Mouse (Mus musculus): ENCODE measurements around the gene Ccdc3.

Ccdc3 gene

DNA sequence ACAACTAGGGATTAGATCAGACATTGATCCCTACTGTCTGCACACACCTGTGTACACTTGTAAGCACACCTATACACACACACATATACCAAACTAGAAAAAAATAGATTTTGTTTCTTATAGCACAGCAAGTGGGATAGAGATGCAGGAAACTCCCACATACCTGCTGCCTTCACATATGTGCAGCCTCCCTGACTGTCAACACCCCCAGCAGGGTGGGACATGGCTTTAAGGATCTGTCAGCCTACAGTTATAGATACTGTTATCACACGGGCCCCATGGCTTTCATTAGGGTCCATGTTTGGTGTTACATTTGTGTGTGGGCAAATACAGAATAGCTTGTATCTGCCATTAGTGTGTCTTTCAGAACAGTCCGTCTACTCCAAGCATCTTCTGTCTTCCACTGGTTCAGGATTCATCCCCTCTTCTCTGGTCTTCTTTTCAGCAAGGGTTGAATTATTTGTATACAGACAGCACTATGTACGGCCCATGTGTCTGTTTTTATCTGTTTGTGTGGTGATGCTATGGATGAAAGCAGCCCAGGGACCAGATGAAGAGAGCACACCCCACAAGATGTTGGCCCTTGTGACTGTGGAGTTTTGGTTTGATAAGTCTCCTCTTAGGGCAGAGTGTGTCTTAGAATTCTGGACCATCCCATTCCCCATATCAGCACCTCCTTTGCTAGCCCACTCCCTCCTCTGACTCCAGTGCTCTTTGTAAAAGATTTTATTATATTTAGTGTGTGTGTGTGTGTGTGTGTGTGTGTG lies 24.5 kb downstream of the Ccdc3 start:
- DNase-seq, result no peak

DNA sequence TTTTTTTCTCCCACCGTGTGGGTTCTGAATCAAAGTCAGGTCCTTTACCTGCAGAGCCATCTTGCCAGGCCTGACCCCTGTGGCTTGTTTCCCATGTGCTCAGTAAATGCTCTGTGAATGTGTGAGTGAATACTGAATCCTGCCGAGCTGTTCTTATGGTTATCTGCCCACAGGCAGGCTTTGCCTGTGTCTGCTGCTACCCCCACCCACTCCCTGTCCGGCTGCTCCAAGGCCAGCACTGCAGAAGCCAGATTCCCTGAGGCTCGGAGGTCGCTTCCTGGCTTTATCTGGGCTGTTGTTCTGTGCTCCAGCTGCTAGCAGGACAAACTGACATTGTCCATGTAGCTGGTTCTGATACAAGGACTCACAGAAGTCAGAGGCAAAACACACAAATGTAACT lies 25.2 kb downstream of the Ccdc3 start:
- DNase-seq, result no peak

DNA sequence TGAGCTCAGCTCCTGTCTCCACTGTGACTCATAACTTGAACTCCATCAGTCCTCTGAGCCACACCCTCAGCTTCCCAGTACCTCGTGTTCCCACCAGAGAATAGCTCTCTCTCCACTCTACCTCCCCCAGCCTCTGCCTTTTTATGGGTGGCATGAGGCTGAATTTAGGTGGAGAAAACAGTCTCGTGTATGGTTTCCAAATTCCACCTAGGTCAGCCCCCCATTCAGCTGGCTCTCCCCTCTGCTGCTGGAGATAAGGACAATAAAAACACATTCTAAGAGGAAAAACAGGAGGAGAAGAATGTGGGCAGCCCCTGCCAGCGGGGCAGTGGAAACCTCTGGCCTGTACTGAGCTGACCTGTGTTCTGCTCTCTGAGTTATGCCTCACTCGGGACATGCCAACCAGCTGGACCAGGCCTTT lies 28.4 kb downstream of the Ccdc3 start:
- no peak for DNase-seq

DNA sequence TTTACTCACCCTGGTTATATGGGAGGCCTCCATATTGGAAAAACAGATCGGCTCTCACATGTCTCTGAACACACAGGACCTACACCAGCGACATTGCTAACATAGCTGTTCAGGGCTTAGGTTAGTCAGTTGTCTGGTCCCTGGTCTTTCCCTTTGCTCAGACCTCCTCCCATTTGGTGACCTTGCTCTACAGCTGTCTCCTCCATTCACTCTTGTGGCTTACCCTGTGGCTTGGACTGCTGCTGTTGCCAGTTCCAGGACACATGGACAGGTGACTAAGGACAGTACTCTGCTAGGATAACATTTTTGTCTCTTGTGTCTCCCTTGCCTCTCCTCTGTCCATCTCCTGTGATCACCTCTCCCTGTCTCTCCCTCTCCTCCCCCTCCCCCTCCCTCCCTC lies 29.2 kb downstream of the Ccdc3 start:
- no peak for DNase-seq

DNA sequence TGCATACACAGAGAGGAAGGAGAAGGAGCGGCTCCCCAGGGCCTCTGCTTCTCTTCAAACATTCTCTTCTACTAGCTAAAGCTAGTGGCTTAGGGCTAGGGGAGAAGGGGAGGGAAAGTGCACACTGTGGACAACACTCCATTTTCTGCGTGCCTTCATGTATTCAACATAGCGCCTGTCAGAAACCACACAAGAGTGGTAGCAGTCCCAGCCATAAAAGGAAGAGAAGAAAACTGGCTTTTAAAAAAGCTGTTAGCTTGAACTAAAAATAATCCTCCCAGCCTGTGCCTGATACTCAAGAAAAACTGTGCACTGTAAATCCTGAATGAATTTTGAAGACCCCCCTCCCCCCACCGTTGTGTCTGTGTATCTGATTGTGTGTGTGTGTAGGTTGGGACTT lies 33.2 kb downstream of the Ccdc3 start:
- no peak for DNase-seq

DNA sequence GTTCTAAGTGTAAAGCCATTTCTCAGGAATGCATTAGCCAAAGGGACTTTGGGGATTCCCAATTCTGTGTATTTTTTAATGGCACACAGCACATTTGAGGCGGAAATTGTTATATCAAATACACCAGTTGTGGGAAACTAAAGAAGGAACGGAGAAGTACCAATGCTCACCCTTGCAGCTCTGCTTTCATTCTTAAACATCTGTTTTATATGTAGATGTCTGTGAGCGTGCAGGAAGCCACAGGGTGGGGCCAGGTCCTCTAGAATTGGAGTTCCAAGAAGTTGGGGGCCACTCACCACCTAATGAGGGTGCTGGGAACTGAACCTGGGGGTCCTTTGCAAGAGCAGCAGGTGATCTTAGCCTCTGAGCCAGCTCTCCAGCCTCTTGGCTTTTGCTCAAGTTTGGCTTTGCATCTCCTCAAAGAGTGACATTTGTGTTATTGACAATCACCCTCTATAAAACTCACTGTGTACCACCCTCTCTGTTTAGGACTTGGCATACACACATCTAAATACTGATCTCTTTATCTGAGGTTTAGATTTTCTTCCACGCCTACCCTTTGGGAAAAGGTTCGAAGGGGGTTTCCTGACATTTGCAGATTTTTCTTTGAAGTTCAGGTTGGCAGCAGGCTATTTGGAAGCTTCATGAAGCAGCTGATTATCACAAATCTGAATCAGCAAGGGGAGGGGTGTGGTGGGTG lies 33.9 kb downstream of the Ccdc3 start:
- DNase-seq, result no peak

DNA sequence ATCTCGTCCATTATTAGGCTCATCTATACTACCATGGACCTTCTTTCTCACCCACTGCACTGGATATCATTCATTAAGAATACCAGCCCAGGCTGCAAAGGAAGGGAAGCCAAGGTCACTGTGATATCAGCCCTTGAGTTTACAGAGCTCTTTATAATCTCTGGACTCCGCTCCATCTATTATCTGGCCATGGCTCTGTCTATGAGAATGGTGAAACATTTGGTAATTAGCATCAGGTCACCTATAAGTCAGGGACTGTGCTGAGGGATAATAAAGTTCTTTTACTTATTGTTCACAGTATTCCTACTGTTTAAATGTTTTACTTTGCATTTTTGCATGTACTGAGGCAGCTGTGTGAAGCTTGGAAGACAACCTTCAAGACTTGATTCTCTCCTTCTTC lies 35.2 kb downstream of the Ccdc3 start:
- DNase-seq, result no peak

DNA sequence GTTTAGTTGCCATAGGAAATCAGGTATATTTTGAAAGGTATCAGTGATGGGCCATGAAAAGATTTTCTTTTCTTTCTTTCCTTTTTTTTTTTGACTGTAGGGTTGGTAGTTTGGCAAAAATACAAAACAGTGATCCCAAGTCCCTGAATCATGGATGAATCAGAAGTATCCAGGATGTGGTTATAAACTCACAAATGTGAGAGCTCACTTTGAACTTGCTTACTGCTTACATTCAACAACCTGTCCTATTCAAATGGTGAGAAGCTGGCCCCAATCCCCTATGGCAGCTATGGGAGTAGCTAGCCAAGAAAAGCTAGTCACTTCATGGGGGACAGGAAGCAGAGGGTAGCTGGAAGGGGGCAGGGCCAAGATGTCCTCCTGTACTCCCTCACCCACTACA lies 37.1 kb downstream of the Ccdc3 start:
- DNase-seq, result no peak

DNA sequence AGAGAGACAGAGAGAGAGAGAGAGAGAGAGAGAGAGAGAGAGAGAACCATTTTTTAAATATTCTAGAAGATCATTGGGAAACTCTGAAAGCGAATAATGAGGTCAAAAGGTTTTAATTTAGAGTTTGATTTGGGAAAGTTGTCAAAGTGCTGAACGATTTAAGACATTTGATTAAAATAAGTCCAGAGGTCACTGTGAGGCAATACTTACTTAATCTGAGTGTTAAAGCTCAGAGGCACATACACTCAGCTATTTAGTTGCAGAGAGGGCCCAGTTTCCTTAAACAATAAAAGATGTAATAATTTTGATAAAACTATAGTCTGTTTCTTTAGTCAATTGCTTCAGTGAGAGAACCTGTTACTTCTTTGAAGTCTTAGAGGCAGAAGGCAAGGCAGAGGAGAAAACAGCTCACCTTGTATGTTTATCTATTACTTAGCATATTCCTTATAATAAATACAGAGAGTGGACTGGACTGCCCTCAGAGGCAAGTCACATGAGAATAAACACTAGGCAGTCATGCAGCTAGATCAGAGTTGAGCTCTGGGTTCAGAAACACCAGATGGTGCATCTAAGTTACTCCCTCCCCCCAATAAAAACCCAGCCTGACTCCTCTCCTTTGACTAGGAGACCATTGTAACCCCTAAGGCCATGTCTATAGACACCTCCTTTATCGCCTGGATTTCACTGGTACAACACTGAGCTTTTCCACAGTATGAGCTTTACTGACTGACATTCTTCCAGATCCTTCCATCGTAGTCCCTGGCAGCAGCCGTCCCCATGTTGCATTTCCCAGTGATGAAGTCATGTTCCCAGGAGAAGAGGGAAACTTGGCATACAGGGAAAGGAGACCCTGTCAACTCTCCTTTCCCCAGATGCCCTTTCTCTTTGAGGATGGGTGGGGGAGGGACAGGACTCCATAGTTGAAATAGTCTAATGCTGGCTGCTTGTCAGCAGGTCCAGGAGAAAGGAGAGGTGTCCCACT lies 44.2 kb downstream of the Ccdc3 start:
- DNase-seq, result no peak

DNA sequence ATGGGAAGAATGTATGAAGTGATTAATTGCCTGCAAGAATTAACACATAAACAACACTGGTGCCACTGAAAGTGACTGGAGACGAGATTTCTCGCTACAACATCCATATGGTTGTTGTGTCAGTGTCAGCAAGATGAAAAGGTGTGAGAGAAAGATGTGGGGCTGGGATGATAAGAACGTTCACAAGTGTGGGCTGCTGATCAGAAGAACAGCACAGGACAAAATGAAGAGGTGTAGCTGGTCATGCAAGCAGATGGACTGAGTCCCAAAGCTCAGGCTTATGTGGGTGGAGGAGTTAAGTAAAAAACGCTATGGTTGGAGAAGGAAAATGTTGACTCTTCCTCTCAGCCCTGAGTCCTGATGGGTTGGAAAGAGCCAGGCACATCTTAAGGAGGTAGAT lies 46.6 kb downstream of the Ccdc3 start:
- no peak for DNase-seq

DNA sequence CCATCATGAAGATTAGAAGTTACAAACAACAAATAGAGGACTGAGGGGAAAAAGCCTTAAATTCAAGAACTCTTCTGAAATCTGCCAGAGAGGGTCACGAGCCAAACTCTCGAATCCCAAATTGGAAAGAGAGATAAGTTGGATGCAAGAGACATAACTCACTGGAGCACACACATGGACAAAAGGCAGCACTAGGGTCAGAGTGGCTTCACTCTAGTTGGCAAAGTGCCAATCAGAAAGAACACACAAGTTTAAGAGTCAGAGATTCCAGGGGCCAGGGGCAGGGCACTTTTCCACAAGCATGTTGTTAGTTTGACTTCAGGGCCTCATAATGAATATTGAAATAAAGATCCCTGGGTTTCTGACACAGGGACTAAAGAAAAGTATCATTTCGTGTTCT lies 48.1 kb downstream of the Ccdc3 start:
- no peak for DNase-seq

DNA sequence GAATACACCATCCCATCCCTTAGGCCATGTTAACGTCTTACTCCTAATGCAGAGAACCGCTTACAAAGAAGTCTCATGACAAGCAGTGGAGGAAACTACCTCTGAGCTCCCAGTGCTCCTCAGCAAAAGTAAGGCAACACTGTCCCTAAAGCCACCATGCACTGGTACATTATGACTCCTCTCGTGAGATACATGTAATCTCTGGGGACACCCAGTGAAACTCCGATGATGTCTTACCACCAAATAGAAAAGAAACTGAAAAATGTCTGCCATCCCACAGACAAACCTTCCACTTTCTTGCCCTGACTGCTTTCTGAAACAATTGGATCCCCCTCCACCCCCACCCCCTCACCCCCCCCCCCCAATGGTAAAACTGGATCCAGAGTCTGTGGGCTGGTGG lies 54.6 kb downstream of the Ccdc3 start:
- no peak for DNase-seq

DNA sequence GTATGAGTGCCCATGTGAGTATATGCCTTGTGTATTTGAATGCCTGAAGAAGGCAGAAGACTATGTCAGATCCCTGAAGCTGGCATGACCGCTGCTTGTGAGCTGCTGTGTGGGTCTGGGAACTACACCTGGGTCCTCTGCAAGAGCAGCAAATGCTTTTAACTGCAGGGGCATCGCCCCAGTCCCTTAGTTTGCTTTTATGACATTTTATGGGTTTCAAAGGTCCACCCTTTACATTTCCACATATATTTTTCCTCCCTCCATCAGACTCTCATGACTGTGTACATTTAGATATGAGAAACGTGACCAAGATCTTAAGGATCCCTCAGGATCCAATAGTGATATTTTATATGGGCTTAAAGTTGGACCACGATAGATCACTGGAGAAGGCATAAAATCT lies 55.5 kb downstream of the Ccdc3 start:
- no peak for DNase-seq

DNA sequence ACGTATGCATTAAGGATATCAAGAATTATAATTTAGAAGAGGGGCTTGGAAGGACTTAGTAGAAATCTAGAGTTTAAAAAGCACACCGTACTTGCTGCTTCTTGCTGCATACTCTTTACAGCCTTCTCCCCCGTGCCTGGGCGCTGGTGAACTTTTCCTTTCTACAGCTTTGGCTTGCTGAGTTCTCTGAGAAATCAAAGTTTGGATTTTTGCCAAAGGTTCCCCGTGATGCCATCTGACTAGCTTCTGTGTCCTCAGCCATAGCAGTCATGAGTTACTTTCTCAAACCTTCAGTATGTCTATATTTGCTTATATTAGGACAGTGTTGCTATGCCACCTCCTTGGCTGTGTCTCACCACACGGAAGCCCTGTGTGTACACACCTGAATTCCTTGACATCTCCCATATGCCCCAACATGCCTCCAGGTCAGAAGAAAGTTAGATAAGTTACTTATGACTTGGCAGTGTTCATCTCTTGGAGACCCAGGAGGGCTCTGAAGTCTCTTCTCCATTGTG lies 57.2 kb downstream of the Ccdc3 start:
- no peak for DNase-seq

DNA sequence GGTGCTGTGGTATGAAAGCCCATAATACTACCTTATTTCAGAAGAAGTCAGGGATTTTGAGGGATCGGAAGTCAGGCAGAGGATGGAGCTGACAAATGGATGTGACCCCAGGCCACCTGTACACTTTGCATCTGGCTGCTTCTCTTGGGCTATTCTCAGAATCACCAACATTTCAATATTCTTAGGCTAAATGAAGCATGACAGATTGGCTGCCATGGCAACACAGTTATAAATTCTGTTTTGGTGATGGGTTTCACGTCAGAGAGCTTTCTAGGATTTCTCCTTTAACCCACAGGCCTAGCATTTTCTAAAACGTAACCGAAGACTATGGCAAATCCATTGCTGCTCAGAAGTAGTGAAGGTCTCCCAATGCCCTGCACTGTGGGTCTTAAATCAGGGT lies 59.9 kb downstream of the Ccdc3 start:
- DNase-seq, result no peak

DNA sequence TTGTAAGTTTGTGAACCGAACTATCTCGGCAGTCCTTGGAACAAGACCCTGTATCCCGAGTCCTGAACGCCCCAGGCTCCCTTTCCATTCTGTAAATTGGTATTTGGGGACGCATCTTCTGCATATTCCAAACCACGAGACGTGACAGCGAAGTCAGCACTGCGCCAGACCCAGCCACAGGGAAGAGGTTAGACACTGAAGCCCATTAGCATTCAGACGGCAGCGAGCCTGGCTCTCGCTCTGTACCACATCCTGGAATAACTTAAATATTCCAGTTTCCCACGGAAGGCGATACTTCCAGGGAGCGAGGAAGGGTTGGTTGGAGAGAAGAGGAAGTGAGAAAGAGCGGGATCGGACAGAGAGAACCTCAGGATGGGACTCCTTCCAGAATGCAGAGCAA lies 61.7 kb downstream of the Ccdc3 start:
- no peak for DNase-seq

DNA sequence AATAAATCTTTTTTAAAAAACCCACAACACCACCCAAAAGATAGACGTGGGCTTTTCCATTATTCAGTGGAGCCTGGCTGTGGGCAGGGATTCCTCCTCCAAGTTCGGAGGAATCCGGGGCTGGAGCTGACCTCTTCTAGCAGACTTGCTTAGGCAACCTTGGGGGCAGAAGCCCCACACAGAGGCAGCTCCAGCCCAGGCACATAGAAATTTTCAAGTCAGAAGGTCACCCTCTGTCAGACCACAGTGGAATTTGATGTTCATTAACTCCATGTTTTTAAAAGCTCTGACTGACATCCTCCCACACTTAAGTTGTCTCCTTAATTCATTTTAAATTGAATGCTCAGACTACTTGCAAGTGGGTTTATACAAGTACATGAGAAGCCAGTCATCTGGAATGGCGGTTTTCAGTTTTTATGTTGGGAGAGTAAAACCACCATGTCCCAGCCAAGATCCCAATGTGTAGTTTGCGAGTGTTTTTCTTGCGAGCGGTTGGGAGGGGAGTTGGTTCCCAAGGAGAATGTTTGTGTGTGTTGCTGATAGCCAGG lies 63.3 kb downstream of the Ccdc3 start:
- no peak for DNase-seq

DNA sequence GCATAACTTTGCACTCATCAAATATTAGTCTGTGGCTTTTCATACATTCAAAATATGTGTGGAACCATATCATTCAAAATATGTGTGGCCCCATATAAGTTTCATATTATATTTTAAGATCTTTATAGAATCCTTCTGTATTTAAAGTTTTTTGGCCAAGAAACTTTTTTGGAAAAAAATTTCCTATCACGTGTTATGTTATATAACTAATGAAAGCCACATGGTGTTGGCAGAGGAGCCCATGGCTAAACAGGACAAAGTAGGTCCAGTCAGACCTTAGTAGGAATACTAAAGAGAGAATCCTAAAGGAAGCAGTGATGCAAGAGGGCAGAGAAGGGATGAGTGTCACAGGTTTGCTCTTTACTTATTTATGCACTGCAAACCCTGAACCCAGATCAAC lies 65.6 kb downstream of the Ccdc3 start:
- no peak for DNase-seq

DNA sequence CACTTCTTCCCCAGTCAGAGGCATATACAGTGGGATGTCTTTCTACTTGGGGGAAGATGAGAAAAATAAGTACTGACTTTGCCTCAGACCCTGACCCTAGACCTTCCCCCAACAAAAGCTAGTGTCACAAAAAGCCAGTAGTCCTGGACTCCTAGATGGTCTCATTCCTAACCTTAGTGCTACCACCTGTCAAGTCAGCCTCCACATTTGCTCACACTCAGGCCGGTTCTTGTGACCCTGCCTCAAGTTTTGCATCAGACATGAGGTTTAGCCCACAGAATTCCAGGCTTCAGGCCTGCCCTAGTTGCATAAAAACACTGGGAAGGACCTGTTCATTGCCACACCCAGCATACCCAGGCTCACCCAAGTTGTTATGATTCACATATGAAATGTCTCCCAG lies 67.4 kb downstream of the Ccdc3 start:
- no peak for DNase-seq

DNA sequence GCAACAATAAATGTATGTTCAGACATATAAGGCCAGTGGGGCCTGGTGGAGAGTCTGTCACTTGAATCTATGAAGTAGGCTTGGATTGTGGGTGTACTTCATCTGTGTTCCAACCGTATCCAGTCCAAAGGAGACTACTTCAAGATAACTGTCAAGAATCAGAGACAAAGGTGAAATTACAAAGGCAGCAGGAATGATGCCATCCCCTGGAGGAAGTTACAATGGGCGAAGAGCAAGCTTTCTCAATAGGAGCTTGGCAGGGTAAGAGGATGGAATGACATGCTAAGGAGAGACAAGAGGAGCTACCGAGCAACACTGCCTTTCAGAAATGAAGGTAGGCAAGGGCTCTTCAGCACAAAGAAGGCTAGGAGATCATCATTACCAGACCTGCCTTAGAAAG lies 69.1 kb downstream of the Ccdc3 start:
- DNase-seq, result no peak

DNA sequence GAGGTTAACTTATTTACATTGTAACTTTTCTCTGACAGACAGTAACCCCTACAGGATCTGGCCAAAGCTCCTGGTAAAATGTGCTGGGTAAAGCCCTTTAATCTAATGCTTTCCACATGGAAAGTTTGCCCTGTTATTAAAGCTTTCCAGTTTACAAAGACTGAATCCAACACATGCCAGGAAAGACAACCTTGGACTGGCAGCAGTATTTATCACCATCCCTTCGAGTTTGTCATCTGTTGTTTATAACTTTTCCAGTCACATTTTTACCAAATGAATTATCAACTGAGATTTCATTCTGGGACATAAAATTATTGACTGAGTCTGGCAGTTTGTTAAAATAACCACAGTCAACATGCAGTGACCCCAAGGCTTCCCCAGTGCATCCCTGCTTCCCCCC lies 77.0 kb downstream of the Ccdc3 start:
- no peak for DNase-seq

DNA sequence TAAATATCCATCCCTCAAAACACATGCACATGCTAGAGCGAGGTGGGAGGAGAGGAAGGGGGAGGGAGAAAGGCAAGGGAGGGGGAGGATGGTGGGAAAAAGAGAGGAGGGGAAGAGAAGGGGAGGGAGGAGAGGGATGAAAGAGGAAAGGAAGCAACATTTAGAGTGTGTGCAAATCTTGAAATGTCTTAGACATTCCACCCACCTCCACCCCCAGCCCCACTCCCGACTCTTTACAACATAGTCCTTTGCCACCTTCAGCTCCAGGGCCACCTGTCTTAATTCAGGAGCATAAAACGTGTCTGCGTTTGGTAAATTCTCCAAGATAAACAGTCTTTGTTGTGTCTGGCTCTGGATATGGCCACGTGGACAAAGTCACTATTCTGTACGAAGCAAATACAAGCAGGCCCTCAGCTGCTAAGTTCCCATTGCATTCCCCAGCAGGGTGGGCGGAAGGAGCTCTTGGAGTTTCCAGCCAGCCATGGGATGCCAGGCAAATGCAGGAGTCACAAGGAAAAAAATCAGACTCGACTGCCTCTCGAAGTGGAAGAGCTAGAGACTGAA lies 77.8 kb downstream of the Ccdc3 start:
- no peak for DNase-seq

DNA sequence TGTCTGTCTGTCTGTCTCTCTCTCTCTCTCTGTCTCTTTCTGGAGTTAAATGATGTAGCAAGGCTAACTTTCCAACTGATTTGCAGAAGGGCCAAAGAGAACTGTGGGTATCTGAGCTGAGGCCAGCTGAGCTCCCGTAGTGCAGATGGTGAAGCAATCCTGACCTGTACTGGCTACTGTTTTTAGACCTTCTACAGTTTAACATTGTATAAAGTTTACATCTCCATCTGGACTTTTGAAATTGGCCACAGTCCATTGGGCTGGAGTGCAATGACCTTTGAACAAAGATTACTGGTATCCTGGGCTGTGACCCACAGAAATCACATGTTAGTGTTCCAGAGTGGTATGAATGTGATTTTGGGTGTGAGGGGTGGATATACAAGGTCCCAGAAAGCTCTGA lies 81.6 kb downstream of the Ccdc3 start:
- DNase-seq, result no peak

All from right cerebral cortex, postnatal 14 days (tissue).